Mouse (Mus musculus): ENCODE data around the gene Pml.

Pml gene

GRCm38 (mm10) chr9:58234502-58235015, 15.0 kb downstream of the Pml start:
- no peak for DNase-seq (ENCODE audit: low spot score in 2 of 2)

GRCm38 (mm10) chr9:58232374-58232773, 17.2 kb downstream of the Pml start:
- no peak for DNase-seq (ENCODE audit: low spot score in 2 of 2)

DNA sequence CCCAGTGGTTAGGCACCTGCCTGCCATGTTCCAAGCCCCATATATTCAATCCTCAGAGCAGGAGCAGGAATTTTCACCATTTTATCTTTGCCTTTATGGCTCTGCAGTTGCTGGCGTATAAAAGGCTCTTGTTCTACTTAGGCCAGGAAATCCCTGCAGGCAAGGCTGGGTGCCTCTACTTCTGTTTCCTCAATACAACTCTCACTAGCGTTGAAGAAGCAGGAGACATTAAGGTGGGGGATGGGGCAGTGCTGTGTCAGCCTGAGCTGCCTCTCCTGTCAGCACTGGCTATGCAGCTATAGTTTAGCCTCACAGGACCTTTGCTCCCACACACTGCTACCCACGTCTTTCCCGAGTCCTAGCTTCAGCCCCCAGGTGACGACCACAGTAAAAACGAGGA, 17.8 kb downstream of the Pml start:
- DNase-seq (ENCODE audit: low spot score in 2 of 2) = no peak

GRCm38 (mm10) chr9:58228777-58229466, 20.7 kb downstream of the Pml start:
- DNase-seq (ENCODE audit: low spot score in 2 of 2) = no peak

- DNase-seq (ENCODE audit: low spot score in 2 of 2) = peak in 1 of 2 experiments; percentile 46
These were observed 23.4 kb downstream of the Pml start for GRCm38 (mm10) chr9:58225915-58226913.

DNA sequence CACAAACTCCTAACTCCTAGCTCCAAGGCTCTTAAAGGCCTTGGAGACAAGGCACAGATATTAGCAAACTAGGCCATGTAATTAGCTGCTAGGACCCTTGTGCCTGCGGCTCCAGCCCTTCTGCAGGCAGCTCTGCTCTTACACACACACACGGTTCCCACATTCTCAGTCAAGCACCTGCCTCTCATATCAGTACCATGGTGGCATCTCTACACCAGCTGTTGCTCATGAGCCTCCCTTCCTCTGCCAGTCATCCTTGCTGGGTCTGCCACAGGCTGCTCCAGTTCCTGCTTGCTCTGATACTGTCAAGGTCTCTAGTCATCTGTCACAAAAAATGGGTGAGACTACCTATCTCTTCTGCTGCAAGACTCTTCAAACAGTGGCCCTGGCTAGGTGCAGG, 25.2 kb downstream of the Pml start:
- no peak for DNase-seq (ENCODE audit: low spot score in 2 of 2)

GRCm38 (mm10) chr9:58220218-58220903, 29.2 kb downstream of the Pml start:
- no peak for DNase-seq (ENCODE audit: low spot score in 2 of 2)

DNA sequence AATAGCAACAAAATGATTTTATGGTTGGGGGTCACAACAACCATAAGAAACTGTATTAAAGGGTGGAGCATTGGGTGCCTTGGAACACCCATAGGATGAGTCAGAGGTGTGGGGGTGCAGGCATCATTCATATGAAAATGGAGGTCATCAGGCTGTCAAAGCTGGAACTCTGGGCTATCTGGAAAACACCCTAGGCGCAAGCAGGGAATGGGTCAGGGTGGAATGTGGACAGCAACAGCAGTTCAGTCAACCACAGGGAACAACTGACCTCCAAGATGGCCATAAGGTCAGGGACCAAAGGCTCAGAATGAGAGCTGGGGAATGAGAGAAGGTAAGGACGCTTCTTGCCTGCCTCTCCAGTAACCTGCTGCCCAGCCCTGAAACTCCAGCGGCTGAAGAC, 31.0 kb downstream of the Pml start:
- no peak for DNase-seq (ENCODE audit: low spot score in 2 of 2)

- no peak for DNase-seq (ENCODE audit: low spot score in 2 of 2)
These were observed 33.2 kb downstream of the Pml start for GRCm38 (mm10) chr9:58216402-58216801.

GRCm38 (mm10) chr9:58214519-58215180, 34.9 kb downstream of the Pml start:
- no peak for DNase-seq (ENCODE audit: low spot score in 2 of 2)

DNA sequence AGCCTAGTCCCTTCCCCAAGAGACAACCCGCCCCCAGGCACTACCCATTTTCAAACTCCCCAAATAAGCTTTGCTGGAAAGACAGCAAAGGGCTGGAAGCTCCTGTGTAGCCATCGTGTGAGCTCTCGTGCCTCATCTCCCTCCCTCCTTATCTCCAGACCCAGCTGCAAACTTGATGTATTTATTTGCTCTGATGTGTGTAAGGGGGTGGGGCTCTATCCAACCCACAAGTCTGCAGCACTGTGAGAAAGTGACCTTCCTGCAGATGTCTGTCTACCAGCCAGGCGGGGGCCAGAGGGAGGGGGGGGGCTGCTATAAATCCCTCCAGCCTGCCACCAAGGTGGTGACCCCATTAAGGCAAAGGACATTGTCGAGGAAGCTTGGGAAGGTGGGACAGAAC, 35.7 kb downstream of the Pml start:
- no peak for DNase-seq (ENCODE audit: low spot score in 2 of 2)

GRCm38 (mm10) chr9:58213377-58213776, 36.2 kb downstream of the Pml start:
- no peak for DNase-seq (ENCODE audit: low spot score in 2 of 2)

- DNase-seq (ENCODE audit: low spot score in 2 of 2) = no peak
These were observed 39.3 kb downstream of the Pml start for GRCm38 (mm10) chr9:58210304-58210627.

DNA sequence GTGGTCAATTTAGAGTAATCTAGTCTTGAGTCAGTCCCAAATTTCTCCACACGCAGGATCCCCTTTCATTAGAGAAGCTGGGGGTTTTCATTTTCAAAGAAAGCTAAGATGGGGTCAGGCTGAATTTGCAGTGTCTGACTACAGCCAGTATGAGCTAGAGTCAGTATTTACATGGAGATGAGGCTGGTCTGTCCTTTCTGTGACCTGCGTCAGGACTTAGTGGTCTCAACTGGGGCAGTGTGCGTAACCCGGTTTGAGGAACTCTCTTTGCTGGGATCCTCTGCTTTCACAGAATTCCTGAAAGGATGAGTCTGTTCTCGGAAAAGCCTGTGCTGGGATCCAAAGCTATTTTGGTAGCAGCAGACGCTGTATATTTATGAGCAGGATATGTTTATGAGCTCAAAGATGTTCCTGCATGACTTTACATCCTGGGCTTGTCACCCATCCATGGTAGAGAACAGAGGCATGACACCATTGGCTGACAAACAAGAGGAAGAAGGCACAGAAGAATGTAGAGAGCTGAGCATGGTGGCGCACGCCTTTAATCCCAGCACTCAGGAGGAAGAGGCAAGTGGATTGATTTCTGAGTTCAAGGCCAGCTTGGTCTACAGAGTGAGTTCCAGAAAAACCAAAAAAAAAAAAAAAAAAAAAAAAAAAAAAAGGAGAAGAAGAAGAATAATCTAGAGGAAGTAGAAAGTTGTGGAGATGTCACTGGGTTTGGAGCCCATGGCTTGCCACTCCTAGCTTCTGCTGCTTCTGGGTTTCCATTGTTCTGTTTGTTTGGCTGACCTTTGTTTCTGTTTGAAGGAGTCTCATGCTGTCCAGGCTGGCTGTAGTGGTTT, 39.9 kb downstream of the Pml start:
- no peak for DNase-seq (ENCODE audit: low spot score in 2 of 2)

DNA sequence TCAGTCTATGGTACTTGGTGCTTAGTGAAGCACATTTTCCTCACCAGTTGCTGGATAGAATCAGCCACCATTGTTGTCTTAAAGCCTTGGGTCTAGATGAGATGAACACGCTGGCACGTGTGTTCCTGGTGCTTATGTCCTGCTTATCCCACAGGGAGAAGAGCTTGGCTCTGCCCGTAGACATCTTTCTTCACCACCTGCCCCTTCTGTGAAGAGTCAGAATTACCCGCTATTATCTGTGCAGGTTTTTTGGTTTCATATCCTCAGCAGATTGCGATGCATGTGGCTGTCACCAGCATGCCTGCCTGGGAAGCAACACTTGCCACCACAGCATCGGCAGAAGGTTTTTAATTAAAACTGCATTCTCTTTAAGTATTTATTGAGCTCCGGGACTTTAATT, 43.6 kb downstream of the Pml start:
- no peak for DNase-seq (ENCODE audit: low spot score in 2 of 2)

DNA sequence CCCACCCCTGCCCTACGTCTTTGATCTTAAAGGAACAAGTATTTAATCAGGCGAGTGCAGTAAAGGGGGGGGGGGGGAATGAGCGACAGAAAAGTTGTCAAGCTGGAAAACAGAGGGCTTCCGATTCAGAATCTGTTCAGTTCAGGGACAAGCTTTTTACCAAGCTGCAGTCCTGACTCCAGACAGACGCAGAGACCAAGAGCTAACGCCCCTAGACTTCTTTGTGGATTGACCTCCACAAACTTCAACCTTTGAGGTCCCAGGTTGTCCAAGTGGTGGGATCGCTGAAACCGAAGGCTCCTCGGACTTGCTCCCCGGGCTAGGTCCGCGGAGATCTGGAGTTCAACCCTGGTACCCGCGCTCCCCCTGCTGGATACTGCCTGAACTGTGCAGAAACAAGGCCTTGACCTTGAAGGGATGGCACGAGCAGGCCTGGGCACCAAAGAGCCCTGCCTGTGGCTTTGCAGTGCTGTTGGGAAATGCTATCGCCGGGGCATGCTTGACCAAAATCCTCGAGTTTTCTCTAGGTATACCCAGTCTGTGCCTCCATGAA, 45.1 kb downstream of the Pml start:
- peak; percentile 69 to 88 for DNase-seq (ENCODE audit: low spot score in 2 of 2)

- peak; percentile 37 to 65 for DNase-seq (ENCODE audit: low spot score in 2 of 2)
These were observed 45.8 kb downstream of the Pml start, which contains the start of the genes Islr and Islr2 for GRCm38 (mm10) chr9:58203516-58204447. TSS of gene Islr (minus strand) at chr9:58204306. TSS of gene Islr2 (minus strand) at chr9:58204319.

DNA sequence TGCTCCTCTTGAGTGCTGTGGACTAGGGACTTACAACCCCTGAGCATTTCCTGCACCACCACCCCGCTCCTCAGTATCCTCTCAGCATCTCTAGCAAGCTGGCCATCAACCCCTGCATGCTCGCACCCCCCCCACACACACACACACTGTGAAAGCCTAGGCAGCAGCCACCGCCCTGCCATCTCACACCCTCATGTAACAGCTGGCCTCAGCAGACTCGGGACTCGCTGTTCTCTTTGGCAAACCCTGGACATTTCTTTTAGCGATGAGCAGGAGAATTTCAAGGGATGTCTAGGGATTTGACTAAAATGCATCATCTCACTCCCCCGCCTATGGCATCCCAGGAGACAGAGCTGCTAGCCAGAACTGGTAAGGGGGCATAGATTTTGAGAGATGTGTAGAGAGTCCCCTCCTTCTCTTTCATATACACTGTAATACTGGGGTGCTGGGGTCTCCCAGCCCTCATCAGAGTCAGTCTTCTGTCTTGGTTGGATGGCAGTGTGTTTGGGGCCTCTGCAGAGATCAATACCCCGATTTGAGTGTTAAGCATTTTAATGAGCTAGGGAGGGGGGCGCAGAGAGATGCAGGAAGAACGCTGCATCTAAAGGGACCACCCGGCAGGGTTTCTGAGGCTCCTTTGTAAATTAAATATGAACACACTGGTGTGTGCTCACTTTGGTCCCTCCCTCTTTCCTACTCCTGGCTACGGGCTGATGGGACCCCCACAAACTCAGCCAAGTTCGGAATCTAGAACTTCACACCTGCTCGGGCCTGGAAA, 46.7 kb downstream of the Pml start:
- peak in 1 of 2 experiments; percentile 68 for DNase-seq (ENCODE audit: low spot score in 2 of 2)
